Mouse (Mus musculus) embryonic stem cell, embryonic (primary cell): Measurements from ENCODE around the gene Rcor1.

Source experiments
- CTCF ChIA-PET, 4 experiments: fragments of 300-600 bp in 2 of 4; fragments of 350-600 bp in 2 of 4; sonication (Branson Sonifier 250); formaldehyde crosslinking; loops; one replicate each; lab custom pipeline; 2022; ENCODE audit warnings: inconsistent platforms in 2 of 4; lab: Charles Lee
- POLR2A ChIA-PET, 4 experiments: fragments of 300-600 bp in 2 of 4; fragments of 350-600 bp in 2 of 4; sonication (Branson Sonifier 250); formaldehyde crosslinking; loops; one replicate each; lab custom pipeline; 2022; ENCODE audit warnings: antibody characterized with exemption in 4 of 4, inconsistent platforms in 1 of 4; lab: Charles Lee

Rcor1 gene

GRCm38 (mm10) chr12:111120976-111121645, 82.0 kb downstream of the Rcor1 start:
- ChIA-PET CTCF (interaction anchor here in 3 of 4 experiments (0.6 to 1.5 kb wide), 5 partner anchors 9 to 129 kb away, joined by 3 to 4 read pairs (median 3); no protein-coding TSS in a partner anchor), POLR2A (interaction anchor here in 3 of 4 experiments (0.7 to 1.8 kb wide), 4 partner anchors 10 to 113 kb away, joined by 3 to 5 read pairs (median 4); no protein-coding TSS in a partner anchor)

DNA sequence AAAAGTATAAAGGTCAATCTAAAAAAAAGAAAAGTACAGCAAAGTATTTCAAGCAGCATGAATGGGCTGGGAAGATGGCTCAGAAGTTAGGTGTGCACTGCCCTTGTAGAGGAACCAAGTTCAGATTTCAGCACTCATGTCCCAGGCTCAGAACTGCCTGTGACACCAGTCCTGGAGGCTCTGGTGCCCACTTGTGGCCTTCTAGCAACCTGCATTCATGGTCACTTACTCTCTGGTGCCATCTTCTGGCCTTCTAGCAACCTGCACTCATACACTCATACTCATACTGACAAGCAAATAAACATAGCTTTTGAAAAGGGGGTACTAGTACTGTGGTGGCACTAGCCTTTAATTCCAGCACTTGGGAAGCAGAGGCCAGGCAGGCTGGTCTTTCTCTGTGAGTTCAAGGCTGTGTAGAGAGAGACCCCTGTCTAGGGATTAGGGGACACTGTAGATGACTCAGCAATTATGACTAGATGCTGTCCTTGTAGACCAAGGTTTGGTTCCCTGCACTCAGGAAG, 83.2 kb downstream of the Rcor1 start:
- ChIA-PET CTCF (interaction anchor here in 3 of 4 experiments (0.5 to 1.7 kb wide), 21 partner anchors 8 to 279 kb away, joined by 3 to 13 read pairs (median 4); no protein-coding TSS in a partner anchor), POLR2A (interaction anchor here in 2 of 4 experiments (0.5 to 1.0 kb wide), 2 partner anchors 95 to 115 kb away, joined by 3 read pairs; no protein-coding TSS in a partner anchor)

- POLR2A ChIA-PET, result interaction anchor here in 1 of 4 experiments (0.6 kb wide), 1 partner anchor 10 kb away, joined by 3 read pairs; no protein-coding TSS in a partner anchor
- CTCF ChIA-PET, result no interaction called here
Observed at GRCm38 (mm10) chr12:111124601-111125260, 85.6 kb downstream of the Rcor1 start.

GRCm38 (mm10) chr12:111125666-111126065, 86.5 kb downstream of the Rcor1 start:
- CTCF ChIA-PET, result no interaction called here
- POLR2A ChIA-PET, result interaction anchor here in 1 of 4 experiments (0.8 kb wide), 1 partner anchor 11 kb away, joined by 3 read pairs; no protein-coding TSS in a partner anchor

- POLR2A ChIA-PET, result interaction anchor here in 2 of 4 experiments (0.6 to 1.4 kb wide), 5 partner anchors 9 to 31 kb away, joined by 3 to 6 read pairs (median 3); partner anchors contain the start of gene Traf3 (in 1 of the 2)
- CTCF ChIA-PET, result interaction anchor here (0.5 to 1.8 kb wide), 9 partner anchors 9 to 896 kb away, joined by 3 to 7 read pairs (median 4); no protein-coding TSS in a partner anchor
Observed at GRCm38 (mm10) chr12:111134169-111134568, 95.0 kb downstream of the Rcor1 start.

DNA sequence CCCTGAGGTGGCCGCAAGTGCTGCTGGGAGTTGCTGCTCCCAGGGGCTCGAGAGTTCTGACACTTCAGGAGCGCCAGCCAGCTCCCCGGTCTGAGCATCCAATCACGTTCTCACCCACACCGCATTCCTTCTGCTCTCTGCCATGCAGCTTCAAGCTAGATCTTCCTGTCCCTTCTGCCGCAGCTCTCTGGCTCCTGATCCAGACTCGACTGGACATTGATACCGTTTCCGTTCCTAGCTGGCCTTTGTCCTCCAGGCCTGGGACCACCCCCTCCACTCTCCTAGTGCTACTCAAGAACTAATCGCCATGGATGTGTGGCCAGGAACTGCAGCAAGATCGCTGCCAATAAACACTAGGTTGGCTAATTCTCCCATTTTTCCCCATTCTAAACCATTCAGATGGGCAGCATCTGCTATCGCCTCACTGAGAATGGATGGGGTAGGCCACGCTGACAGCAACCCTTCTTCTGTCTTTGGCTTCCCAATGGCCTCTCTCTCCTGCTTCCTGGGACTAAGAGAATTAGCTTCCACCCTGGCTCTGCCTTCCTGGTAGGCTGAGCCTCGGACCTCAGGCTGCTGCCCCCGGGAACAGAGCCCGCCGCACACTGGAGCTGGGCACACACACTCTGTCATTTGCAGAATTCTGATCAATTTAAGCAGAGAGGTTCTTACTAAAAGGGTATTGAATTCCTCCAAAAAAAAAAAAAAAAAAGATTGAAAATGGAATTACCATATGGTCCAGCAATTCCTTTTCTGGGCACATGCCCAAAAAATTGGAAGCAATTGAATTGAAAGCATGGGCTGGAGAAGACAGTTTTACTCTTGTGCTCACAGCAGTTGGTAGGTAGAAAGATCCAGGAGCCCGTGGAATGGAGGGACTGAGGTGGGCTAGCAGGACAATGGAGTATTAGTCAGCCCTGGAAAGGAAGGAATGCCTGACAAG, 95.9 kb downstream of the Rcor1 start:
- ChIA-PET CTCF (interaction anchor here (0.5 to 1.8 kb wide), 10 partner anchors 8 to 897 kb away, joined by 3 to 7 read pairs (median 4); no protein-coding TSS in a partner anchor), POLR2A (interaction anchor here in 3 of 4 experiments (0.5 to 1.4 kb wide), 11 partner anchors 8 to 298 kb away, joined by 3 to 5 read pairs (median 4); partner anchors contain the start of gene Traf3 (in 1 of the 3))

DNA sequence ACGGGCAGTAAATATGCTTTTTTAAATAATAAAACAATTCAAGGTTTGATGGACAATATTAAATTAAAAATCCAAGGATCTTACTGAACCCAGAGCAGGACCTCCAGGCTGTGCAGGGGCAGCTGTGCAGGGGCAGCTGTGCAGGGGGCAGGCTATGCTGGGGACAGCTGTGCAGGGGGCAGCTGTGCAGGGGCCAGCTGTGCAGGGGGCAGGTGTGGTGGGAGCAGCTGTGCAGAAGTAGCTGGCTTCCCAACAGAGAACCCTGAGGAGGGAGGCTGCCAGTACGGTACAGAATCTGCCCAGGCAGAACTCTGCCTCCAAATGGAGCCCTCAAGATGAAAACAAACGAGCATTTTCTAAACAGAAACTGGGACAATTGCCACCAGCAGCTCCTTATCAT, 96.8 kb downstream of the Rcor1 start:
- POLR2A ChIA-PET, result interaction anchor here in 2 of 4 experiments (0.7 to 1.3 kb wide), 3 partner anchors 14 to 222 kb away, joined by 3 to 5 read pairs (median 4); no protein-coding TSS in a partner anchor
- CTCF ChIA-PET, result interaction anchor here in 3 of 4 experiments (0.7 to 0.9 kb wide), 3 partner anchors 13 to 324 kb away, joined by 3 to 5 read pairs (median 4); no protein-coding TSS in a partner anchor

DNA sequence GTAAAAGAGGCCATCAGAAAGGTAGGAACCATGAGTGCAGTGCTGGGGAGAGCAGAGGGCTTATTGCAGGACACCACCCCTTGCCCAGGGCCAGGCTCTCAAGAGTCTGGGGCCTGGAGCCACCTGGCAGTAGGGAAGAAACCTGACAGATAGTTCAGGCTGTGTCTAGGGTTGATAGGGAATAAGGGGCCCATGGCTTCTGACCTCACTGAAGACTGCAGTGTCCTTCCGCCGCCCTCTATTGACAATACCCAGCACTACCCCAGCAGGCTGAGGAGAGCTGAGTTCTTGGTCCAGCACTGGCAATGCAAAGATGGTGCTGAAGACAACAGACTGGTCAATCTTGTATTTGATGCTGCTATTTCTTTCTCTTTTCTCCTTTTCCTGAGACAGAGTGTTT, 97.9 kb downstream of the Rcor1 start:
- POLR2A ChIA-PET, result interaction anchor here in 1 of 4 experiments (0.8 to 1.4 kb wide), 2 partner anchors 26 to 98 kb away, joined by 3 to 4 read pairs; partner anchors contain the start of gene Rcor1
- CTCF ChIA-PET, result interaction anchor here in 3 of 4 experiments (0.6 to 1.3 kb wide), 8 partner anchors 12 to 200 kb away, joined by 3 to 4 read pairs (median 3); no protein-coding TSS in a partner anchor

DNA sequence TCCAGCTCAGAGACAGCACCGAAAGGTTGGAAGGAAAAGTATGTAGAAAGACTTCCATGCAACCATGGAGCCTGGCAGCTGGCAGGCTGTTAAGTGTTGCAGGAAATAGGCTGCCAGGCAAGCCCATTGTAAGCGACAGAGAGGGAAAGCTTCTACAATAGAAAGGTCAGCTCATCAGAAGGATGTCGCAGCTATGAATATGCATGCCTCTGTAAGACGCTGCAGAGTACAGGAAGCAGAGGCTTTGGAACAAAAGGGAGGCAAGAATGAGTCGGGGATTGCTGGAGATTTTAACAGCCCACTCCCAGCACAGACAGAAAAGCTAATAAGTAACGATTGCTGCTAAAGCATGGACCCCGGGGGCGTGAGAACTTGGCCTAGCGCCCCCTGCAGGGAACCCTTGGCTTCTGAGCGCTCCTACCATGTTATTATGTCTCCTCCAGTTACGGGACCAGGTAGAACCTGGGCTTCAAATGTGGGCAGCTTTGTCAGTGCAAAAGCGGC, 103.9 kb downstream of the Rcor1 start:
- ChIA-PET CTCF (interaction anchor here (0.5 to 2.0 kb wide), 62 partner anchors 8 to 1813 kb away, joined by 3 to 14 read pairs (median 3); partner anchors contain the start of genes Amn (in 1 of the 4) and Rcor1 (in 1 of the 4)), POLR2A (interaction anchor here (0.5 to 1.8 kb wide), 16 partner anchors 8 to 395 kb away, joined by 3 to 7 read pairs (median 4); partner anchors contain the start of gene Eif5 (in 1 of the 4))

DNA sequence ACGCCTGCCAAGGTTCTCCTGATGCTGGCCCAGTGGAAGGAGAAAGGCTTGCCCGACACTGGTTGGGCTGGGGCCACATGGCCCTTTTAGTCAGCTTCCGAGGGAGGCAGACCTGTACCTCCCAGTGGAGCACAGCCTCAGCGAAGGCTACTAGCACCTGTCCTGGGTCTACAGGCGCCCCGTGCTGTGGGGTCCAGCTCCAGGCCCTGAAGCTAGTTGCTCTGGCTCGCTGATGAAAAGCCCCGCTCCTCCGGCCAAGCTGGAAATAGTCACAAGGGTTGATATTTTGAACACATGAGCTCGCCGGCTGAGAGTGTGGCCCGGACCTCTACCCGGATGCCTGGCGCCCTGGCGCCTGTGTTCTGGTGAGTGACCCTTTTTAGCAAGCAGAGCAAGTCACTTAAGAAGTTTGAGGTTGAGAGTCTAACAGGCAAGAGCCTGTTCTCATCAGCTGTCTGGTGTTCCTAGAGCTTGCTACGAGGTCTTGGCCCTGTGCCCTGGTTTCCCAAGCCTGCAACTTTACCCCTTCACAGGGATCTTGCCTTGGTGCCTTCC, 104.4 kb downstream of the Rcor1 start:
- ChIA-PET POLR2A (interaction anchor here (0.6 to 2.0 kb wide), 18 partner anchors 9 to 267 kb away, joined by 3 to 6 read pairs (median 3); no protein-coding TSS in a partner anchor), CTCF (interaction anchor here (0.6 to 2.0 kb wide), 50 partner anchors 9 to 970 kb away, joined by 3 to 12 read pairs (median 3); partner anchors contain the start of gene Rcor1 (in 1 of the 4))

- POLR2A ChIA-PET, result interaction anchor here in 2 of 4 experiments (0.6 to 2.0 kb wide), 5 partner anchors 10 to 669 kb away, joined by 3 to 5 read pairs (median 3); partner anchors contain the start of genes Xrcc3 (in 1 of the 2) and Zfyve21 (in 1 of the 2)
- CTCF ChIA-PET, result interaction anchor here in 2 of 4 experiments (1.0 to 1.5 kb wide), 4 partner anchors 10 to 90 kb away, joined by 3 to 4 read pairs (median 3); no protein-coding TSS in a partner anchor
Observed at GRCm38 (mm10) chr12:111144598-111144997, 105.4 kb downstream of the Rcor1 start.

GRCm38 (mm10) chr12:111145269-111145668, 106.1 kb downstream of the Rcor1 start:
- POLR2A ChIA-PET, result interaction anchor here in 1 of 4 experiments (0.6 to 2.0 kb wide), 2 partner anchors 15 to 58 kb away, joined by 3 to 5 read pairs; no protein-coding TSS in a partner anchor
- CTCF ChIA-PET, result no interaction called here

DNA sequence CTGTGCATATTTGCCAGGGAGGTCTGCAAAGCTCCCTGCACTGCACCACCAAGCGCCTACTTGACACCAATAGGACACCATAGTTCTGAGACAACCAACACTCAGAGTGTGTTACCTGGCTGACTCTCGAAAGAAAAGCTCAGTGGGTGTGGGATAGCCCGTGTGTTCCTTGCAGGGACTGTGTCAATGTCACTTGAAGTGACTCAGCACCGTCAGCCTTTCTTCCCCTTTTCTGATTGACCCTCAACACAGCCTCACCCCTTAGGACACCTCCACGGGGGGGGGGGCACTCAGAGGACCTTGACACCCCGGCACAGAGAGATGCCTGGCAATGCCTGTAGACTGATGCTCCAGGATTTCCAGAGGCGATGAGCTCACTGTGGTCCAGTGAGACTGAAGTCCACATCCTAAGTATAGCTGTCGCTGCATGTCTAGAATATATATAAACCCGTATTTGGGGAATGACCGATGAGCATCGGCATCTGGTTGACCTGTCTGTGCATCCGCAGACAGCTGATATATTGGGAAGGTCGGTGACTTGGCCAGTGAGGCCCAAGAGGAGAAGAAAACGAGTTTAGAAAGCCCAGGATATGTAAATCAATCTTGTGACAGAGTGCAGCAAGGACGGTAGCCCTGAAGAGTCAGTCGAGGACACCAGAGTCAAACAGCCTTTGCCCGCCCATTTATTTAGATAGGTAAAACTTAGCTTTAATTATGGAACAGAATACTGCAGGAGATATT, 110.5 kb downstream of the Rcor1 start:
- ChIA-PET POLR2A (interaction anchor here (0.6 to 6.7 kb wide), 12 partner anchors 12 to 421 kb away, joined by 3 to 45 read pairs (median 4); no protein-coding TSS in a partner anchor), CTCF (interaction anchor here (0.6 to 1.8 kb wide), 5 partner anchors 13 to 1108 kb away, joined by 3 to 6 read pairs (median 4); no protein-coding TSS in a partner anchor)

- ChIA-PET POLR2A (interaction anchor here (0.6 to 6.7 kb wide), 13 partner anchors 12 to 266 kb away, joined by 3 to 45 read pairs (median 4); no protein-coding TSS in a partner anchor), CTCF (interaction anchor here in 2 of 4 experiments (0.7 to 1.8 kb wide), 3 partner anchors 222 to 319 kb away, joined by 3 to 5 read pairs (median 4); no protein-coding TSS in a partner anchor)
Observed at GRCm38 (mm10) chr12:111150236-111150596, 111.1 kb downstream of the Rcor1 start.
